Mouse (Mus musculus) lung, adult 18-20 months (tissue): ENCODE measurements around the gene Kifc3.

Source experiments
- DNase-seq, 2 experiments: peaks; one replicate each; pipeline ENCODE4 v3.0.0; 2022; ENCODE audit warnings: mixed read lengths in 2 of 2

The Kifc3 gene

GRCm38 (mm10) chr8:95059812-95060533 lies 142.6 kb downstream of the Kifc3 start:
- DNase-seq = no peak

- DNase-seq = no peak
Observed at GRCm38 (mm10) chr8:95058661-95059060, 144.0 kb downstream of the Kifc3 start.

- no peak for DNase-seq
Observed at GRCm38 (mm10) chr8:95056414-95056813, 146.2 kb downstream of the Kifc3 start.

- peak; percentile 27 to 44 for DNase-seq
Observed at GRCm38 (mm10) chr8:95054927-95055510, 147.6 kb downstream of the Kifc3 start, which contains the start of gene Drc7. Gene Drc7 (plus strand): TSS chr8:95055103.

- no peak for DNase-seq
Observed at GRCm38 (mm10) chr8:95054438-95054837, 148.2 kb downstream of the Kifc3 start.
